Mouse (Mus musculus): Measurements from ENCODE around the gene Fignl1. TPM values are rescaled to one million over a fixed set of nuclear protein-coding genes. Genes with fewer than 3 reads are reported as not detected.

Fignl1 gene
- total and polyA plus RNA-seq, 3 experiments = 0.21 to 1.2 (median 0.30) TPM

DNA sequence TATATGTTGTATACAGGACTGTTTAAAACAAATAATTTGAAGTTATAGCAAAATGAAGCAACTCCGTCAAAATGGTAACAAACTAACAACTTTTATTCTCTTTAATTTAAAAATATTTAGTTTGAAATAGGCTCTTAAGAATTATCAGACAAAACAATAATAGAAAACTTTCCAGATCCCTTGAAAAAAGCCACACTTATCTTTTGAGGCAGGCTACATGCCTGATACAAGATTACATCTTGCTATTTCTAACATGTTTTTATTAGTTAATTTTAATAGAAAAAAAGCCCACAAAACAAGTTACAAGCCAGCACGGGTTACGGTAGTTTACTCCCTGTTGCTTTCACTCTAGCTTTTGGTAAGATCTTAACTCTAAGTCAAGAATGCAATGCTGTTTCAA is 8.5 kb downstream of the Fignl1 start:
- Histone ChIP-seq H3K27ac (no peak overlapping the region), H3K4me1 (ENCODE audit: control insufficient read depth, insufficient read depth, low read length) (no peaks in the 10 kb centered on the region), H3K9ac (ENCODE audit: low read depth, low read length) (no peak overlapping the region), H3K36me3 (ENCODE audit: control insufficient read depth, insufficient read depth, low read length) (no peaks in the 10 kb centered on the region), H3K4me3 (no peak overlapping the region), H3K27me3 (ENCODE audit: control insufficient read depth, insufficient read depth, low read length) (no peaks in the 10 kb centered on the region), H3K79me2 (replicated peaks; ENCODE audit: control insufficient read depth, insufficient read depth, low read length) (no peaks in the 10 kb centered on the region)
- WGBS = 90% methylated on average over 3 of the region's 3 CpGs
- TF ChIP-seq EP300 (IDR thresholded peaks at IDR 0.05; ENCODE audit: insufficient read depth, low read depth, low read length) (no peak), POLR2A (IDR thresholded peaks at IDR 0.05; ENCODE audit: insufficient read depth, low read depth, low read length) (no peak), CTCF (IDR thresholded peaks at IDR 0.05) (no peak)
- intact Hi-C loops (cut with DNase I) = no loop called here
- DNase-seq = no peak

DNA sequence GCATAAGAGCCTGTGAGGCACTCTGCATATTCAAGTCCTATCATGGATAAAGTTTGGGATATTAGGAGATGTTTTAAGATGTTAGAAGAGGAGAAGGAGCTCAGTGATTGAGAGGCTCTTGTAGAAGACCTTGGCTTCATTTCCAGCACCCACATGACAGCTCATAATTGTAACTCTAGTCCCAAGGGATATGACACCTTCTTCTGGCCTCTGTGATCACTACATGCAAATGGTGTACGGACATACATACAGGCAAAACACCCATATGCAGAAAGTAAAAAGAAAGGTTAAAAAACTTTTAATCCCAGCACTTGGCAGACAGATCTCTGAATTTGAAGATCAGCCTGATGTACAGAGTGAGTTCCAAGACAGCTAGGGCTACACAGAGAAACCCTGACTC is 10.1 kb downstream of the Fignl1 start:
- WGBS = 93% methylated on average over 1 of the region's 1 CpGs
- Histone ChIP-seq H3K36me3 (ENCODE audit: control insufficient read depth, insufficient read depth, low read length) (no peaks in the 10 kb centered on the region), H3K4me1 (ENCODE audit: control insufficient read depth, insufficient read depth, low read length) (no peaks in the 10 kb centered on the region), H3K4me3 (no peak overlapping the region), H3K79me2 (replicated peaks; ENCODE audit: control insufficient read depth, insufficient read depth, low read length) (no peaks in the 10 kb centered on the region), H3K9ac (ENCODE audit: low read depth, low read length) (no peak overlapping the region), H3K27ac (no peak overlapping the region), H3K27me3 (ENCODE audit: control insufficient read depth, insufficient read depth, low read length) (no peaks in the 10 kb centered on the region)
- DNase-seq = no peak
- TF ChIP-seq EP300 (IDR thresholded peaks at IDR 0.05; ENCODE audit: insufficient read depth, low read depth, low read length) = no peak
- no peak for TF ChIP-seq CTCF (IDR thresholded peaks at IDR 0.05)
- no peak for TF ChIP-seq POLR2A (IDR thresholded peaks at IDR 0.05; ENCODE audit: insufficient read depth, low read depth, low read length)
- intact Hi-C loops (cut with DNase I) = no loop called here

DNA sequence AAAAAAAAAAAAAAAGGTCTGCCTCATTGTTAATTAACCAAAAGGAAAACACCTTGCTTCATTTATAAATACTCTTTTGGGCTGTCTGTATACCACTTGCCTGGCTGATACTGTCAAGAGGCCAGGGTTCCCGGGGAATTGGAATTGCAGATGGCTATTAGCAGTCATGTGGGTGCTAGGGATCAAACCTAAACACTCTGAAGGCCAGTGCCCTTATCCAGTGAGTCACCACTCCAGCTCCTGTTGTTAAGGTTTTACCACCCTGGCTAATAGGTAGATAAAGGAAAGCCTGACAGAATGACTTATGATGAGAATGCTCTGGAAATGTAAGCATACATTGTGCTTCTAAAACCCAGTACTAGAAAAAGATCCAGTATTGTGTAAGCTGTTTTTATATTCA is 14.1 kb downstream of the Fignl1 start:
- no peak for TF ChIP-seq EP300 (IDR thresholded peaks at IDR 0.05; ENCODE audit: insufficient read depth, low read depth, low read length)
- TF ChIP-seq CTCF (IDR thresholded peaks at IDR 0.05) = no peak
- TF ChIP-seq POLR2A (IDR thresholded peaks at IDR 0.05; ENCODE audit: insufficient read depth, low read depth, low read length) = no peak
- Histone ChIP-seq H3K79me2 (replicated peaks; ENCODE audit: control insufficient read depth, insufficient read depth, low read length) (no peaks in the 10 kb centered on the region), H3K9ac (ENCODE audit: low read depth, low read length) (no peak overlapping the region), H3K27ac (no peak overlapping the region), H3K27me3 (ENCODE audit: control insufficient read depth, insufficient read depth, low read length) (no peaks in the 10 kb centered on the region), H3K4me3 (no peak overlapping the region), H3K36me3 (ENCODE audit: control insufficient read depth, insufficient read depth, low read length) (no peaks in the 10 kb centered on the region), H3K4me1 (ENCODE audit: control insufficient read depth, insufficient read depth, low read length) (no peaks in the 10 kb centered on the region)
- intact Hi-C loops (cut with DNase I) = no loop called here
- 82% methylated on average over 1 of the region's 1 CpGs for WGBS
- no peak for DNase-seq

DNA sequence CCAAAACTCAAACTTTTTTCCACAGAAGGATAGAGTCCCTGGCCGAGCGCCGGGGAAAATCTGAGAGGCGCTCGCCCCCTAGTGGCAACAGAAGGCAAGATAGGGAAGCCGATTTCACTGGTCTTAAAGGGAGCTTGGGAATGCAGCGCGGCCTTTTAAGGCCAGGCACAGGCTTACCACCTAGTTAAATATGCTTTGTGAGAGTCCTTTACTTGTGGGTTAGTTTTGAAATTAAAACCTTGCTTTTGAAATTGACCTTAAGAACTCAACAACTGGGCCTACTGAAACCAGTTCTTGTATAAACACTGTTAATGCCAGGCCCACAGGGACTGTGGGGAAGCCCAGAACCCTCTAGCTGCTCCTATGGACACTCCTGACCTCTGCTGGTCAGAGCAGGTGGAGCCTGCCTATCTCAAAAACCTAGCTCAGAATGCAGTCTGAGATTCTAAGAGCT is 20.2 kb downstream of the Fignl1 start:
- intact Hi-C loops (cut with DNase I) = loop anchor here (1.0 to 2.0 kb wide), 2 partner anchors 232 to 327 kb away; no protein-coding TSS in a partner anchor
- Histone ChIP-seq H3K27ac (peak overlapping the region; percentile 4; the same call in 1 of the 2 replicates), H3K79me2 (replicated peaks; ENCODE audit: control insufficient read depth, insufficient read depth, low read length) (no peaks in the 10 kb centered on the region)

DNA sequence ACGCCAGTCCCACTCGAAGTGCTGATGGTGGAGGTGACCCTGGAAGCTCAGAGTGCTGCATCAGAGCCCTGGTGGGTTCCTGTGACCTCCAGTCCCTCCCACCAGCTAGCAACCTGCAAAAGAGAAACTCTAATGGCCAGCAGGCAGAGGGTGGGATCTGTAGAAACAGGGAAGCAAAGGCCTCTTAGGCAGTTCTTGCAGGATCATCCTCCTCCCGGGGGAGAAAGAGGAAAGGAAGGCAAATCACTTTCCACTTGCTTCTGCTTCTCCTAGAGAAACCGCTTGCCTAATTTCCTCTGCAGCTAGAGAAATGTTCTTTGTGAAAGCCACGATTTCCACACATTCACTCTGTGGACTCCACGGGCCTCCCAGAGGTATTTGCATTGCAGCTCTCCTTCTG is 23.3 kb downstream of the Fignl1 start:
- 44% methylated on average over 6 of the region's 6 CpGs for whole genome bisulfite sequencing
- no peak for DNase-seq
- H3K4me1 ChIP-seq (ENCODE audit: control insufficient read depth, insufficient read depth, low read length) = no peaks in the 10 kb centered on the region
- no peak for TF ChIP-seq EP300 (IDR thresholded peaks at IDR 0.05; ENCODE audit: insufficient read depth, low read depth, low read length)
- no peak for TF ChIP-seq POLR2A (IDR thresholded peaks at IDR 0.05; ENCODE audit: insufficient read depth, low read depth, low read length)
- no peak for TF ChIP-seq CTCF (IDR thresholded peaks at IDR 0.05)
- no peak overlapping the region for H3K9ac ChIP-seq (ENCODE audit: low read depth, low read length)
- H3K27ac ChIP-seq = no peak overlapping the region
- H3K79me2 ChIP-seq (replicated peaks; ENCODE audit: control insufficient read depth, insufficient read depth, low read length) = no peaks in the 10 kb centered on the region
- intact Hi-C loops (cut with DNase I) = no loop called here
- H3K4me3 ChIP-seq = no peak overlapping the region
- H3K36me3 ChIP-seq (ENCODE audit: control insufficient read depth, insufficient read depth, low read length) = no peaks in the 10 kb centered on the region
- H3K27me3 ChIP-seq (ENCODE audit: control insufficient read depth, insufficient read depth, low read length) = no peaks in the 10 kb centered on the region

More for the DNA sequence above, 20.2 kb downstream of the Fignl1 start:
- peak; percentile 80 to 81 for DNase-seq
- no peaks in the 10 kb centered on the region for H3K36me3 ChIP-seq (ENCODE audit: control insufficient read depth, insufficient read depth, low read length)
- H3K9ac ChIP-seq (ENCODE audit: low read depth, low read length) = peak overlapping the region; percentile 39; the same call in 1 of the 2 replicates
- WGBS = under 1% methylated on average over 8 of the region's 8 CpGs
- TF ChIP-seq CTCF (IDR thresholded peaks at IDR 0.05) (peak; percentile 80), EP300 (IDR thresholded peaks at IDR 0.05; ENCODE audit: insufficient read depth, low read depth, low read length) (no peak)
- H3K27me3 ChIP-seq (ENCODE audit: control insufficient read depth, insufficient read depth, low read length) = no peaks in the 10 kb centered on the region
- no peaks in the 10 kb centered on the region for H3K4me1 ChIP-seq (ENCODE audit: control insufficient read depth, insufficient read depth, low read length)
- peak overlapping the region; percentile 41 for H3K4me3 ChIP-seq

DNA sequence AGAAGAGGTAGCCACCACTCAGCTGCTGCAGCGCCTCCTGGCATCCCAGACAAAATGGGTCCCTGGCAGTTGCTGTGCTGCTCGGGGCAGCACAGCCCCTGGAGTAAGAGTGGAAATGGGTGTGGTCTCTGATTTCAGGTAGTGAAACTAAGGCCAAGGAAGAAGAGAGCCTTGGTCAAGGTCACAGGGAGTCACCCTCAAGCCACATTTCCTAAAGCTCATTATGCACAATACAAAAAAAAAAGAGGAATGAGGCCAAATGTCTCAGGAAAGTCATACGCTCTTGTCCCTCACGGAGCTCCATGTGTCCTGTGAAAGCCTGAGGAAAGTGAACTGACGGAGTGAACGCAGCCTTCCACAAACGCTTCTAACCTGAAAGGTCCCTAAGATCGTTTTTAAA is 27.0 kb downstream of the Fignl1 start:
- WGBS = 71% methylated on average over 8 of the region's 8 CpGs
- no peaks in the 10 kb centered on the region for H3K4me1 ChIP-seq (ENCODE audit: control insufficient read depth, insufficient read depth, low read length)
- no peaks in the 10 kb centered on the region for H3K27me3 ChIP-seq (ENCODE audit: control insufficient read depth, insufficient read depth, low read length)
- no peak overlapping the region for H3K27ac ChIP-seq
- TF ChIP-seq POLR2A (IDR thresholded peaks at IDR 0.05; ENCODE audit: insufficient read depth, low read depth, low read length) (no peak), CTCF (IDR thresholded peaks at IDR 0.05) (no peak), EP300 (IDR thresholded peaks at IDR 0.05; ENCODE audit: insufficient read depth, low read depth, low read length) (no peak)
- no peak overlapping the region for H3K4me3 ChIP-seq
- intact Hi-C loops (cut with DNase I) = no loop called here
- DNase-seq = no peak
- no peak overlapping the region for H3K9ac ChIP-seq (ENCODE audit: low read depth, low read length)
- no peaks in the 10 kb centered on the region for H3K36me3 ChIP-seq (ENCODE audit: control insufficient read depth, insufficient read depth, low read length)
- H3K79me2 ChIP-seq (replicated peaks; ENCODE audit: control insufficient read depth, insufficient read depth, low read length) = no peaks in the 10 kb centered on the region
